Mouse (Mus musculus): Measurements from ENCODE around the gene Ptpn1. TPM values are rescaled to one million over a fixed set of nuclear protein-coding genes. Genes with fewer than 3 reads are reported as not detected.
A peak's percentile ranks its signal among the peaks of the same experiment; 100 is the strongest.

Ptpn1 gene
- polyA plus RNA-seq, 3 experiments from 2014 or later, result 121 to 180 (median 127) TPM

- no peak for ATAC-seq
These were observed 10.0 kb upstream of the Ptpn1 start for GRCm38 (mm10) chr2:167921823-167922222.

- no peak for ATAC-seq
These were observed 7.8 kb upstream of the Ptpn1 start for GRCm38 (mm10) chr2:167924011-167924410.

- peak; percentile 81 for ATAC-seq
These were observed 6.9 kb upstream of the Ptpn1 start for GRCm38 (mm10) chr2:167924803-167925604.

- ATAC-seq, result no peak
These were observed 5.7 kb upstream of the Ptpn1 start for GRCm38 (mm10) chr2:167925841-167926800.

GRCm38 (mm10) chr2:167928002-167928526 lies 3.8 kb upstream of the Ptpn1 start:
- ATAC-seq, result no peak

- ATAC-seq, result no peak
These were observed 2.9 kb upstream of the Ptpn1 start for GRCm38 (mm10) chr2:167928972-167929371.

GRCm38 (mm10) chr2:167930975-167931374 lies 882 bp upstream of the Ptpn1 start:
- ATAC-seq, result no peak

- peak; percentile 18 for ATAC-seq
These were observed 922 bp downstream of the Ptpn1 start for GRCm38 (mm10) chr2:167932727-167933231.

- no peak for ATAC-seq
These were observed 1.5 kb downstream of the Ptpn1 start for GRCm38 (mm10) chr2:167933397-167933796.

- ATAC-seq, result no peak
These were observed 4.1 kb downstream of the Ptpn1 start for GRCm38 (mm10) chr2:167935956-167936355.

- no peak for ATAC-seq
These were observed 6.9 kb downstream of the Ptpn1 start for GRCm38 (mm10) chr2:167938786-167939185.

GRCm38 (mm10) chr2:167939204-167939603 lies 7.3 kb downstream of the Ptpn1 start:
- no peak for ATAC-seq

- ATAC-seq, result no peak
These were observed 8.0 kb downstream of the Ptpn1 start for GRCm38 (mm10) chr2:167939632-167940399.

GRCm38 (mm10) chr2:167940636-167941035 lies 8.8 kb downstream of the Ptpn1 start:
- no peak for ATAC-seq

- no peak for ATAC-seq
These were observed 9.5 kb downstream of the Ptpn1 start for GRCm38 (mm10) chr2:167941320-167941719.

- ATAC-seq, result no peak
These were observed 9.9 kb downstream of the Ptpn1 start for GRCm38 (mm10) chr2:167941745-167942176.

- ATAC-seq, result peak; percentile 25
These were observed 10.5 kb downstream of the Ptpn1 start for GRCm38 (mm10) chr2:167942199-167942925.

- ATAC-seq, result peak; percentile 86
These were observed 11.2 kb downstream of the Ptpn1 start for GRCm38 (mm10) chr2:167942926-167943633.

- no peak for ATAC-seq
These were observed 12.3 kb downstream of the Ptpn1 start for GRCm38 (mm10) chr2:167944193-167944592.

GRCm38 (mm10) chr2:167945451-167945850 lies 13.6 kb downstream of the Ptpn1 start:
- no peak for ATAC-seq

GRCm38 (mm10) chr2:167947251-167947650 lies 15.4 kb downstream of the Ptpn1 start:
- ATAC-seq, result no peak

Data from inflammation-experienced regulatory T-cells, adult 6 months (primary cell).